Mouse (Mus musculus) testis, postnatal 10 days (tissue): ENCODE results near the gene Smgc.
A peak's percentile ranks its signal among the peaks of the same experiment; 100 is the strongest.
"Not testable (repeated sequence)": the region's sequence is repeated elsewhere in the genome, so short reads cannot be mapped to it uniquely, and the experiment has no call there.

Experiments used
- DNase-seq: peaks from one replicate; pipeline ENCODE4 v3.0.0; 2021; ENCODE audit warnings: low spot score

Smgc gene

GRCm38 (mm10) chr15:91837965-91838364 is at the start of gene Smgc:
Gene Smgc (plus strand): TSS chr15:91838265.
- DNase-seq: no peak

DNA sequence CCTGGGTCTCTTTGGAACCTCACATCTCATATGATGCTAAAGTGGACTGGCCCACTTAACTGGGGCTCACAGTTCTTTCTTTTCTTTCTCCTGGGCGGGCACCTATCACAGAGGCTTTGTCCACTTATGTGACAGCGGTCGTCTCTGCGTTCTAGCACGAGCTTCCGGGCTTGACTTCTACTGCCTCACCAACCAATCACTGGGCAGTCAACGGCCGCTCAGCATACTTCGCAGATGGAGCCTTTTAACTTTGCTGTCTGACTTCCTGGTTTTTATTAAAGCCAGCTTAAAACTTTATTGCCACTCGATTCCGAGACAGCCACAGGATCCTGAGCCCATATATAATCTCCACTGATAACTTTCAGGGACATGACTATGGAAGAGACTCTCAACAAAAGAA is 49.7 kb upstream of the Smgc start:
- DNase-seq: no peak

- no peak for DNase-seq
These were observed 31.6 kb upstream of the Smgc start for GRCm38 (mm10) chr15:91806463-91806862.

- DNase-seq: no peak
These were observed 2.7 kb upstream of the Smgc start for GRCm38 (mm10) chr15:91835319-91835718.

- DNase-seq: not testable (repeated sequence)
These were observed 26.1 kb downstream of the Smgc start for GRCm38 (mm10) chr15:91864130-91864529.

- peak; percentile 65 for DNase-seq
These were observed 62.2 kb downstream of the Smgc start for GRCm38 (mm10) chr15:91900245-91900644.

DNA sequence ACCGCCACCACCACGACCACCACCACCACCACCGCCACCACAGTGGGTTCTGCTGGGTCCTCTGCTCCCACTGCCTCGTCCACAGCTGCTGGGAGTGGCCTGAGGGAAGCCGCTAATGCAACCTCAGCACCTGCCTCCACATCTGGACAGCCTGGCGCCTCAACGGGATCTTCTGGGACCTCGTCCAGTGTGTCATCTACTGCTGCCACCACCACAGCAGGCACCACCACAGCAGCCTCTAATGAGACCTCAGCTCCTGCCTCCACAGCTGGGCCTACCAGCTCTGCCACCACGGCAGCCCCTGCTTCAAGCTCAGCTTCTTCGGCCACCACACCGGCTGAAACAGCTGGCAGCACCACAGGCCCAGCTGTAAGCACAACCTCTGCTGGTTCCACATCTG is 69.0 kb downstream of the Smgc start:
- peak; percentile 73 for DNase-seq
